Mouse (Mus musculus) midbrain, embryonic 16.5 days (tissue): Measurements from ENCODE around the gene Dip2b. TPM values are rescaled to one million over a fixed set of nuclear protein-coding genes. Genes with fewer than 3 reads are reported as not detected.

Experiments used
- ATAC-seq: fragments of 200-750 bp; cut with Nextera tagmentation; 2 replicates; pipeline ENCODE4 v1.8.0; 2017; ENCODE audit warnings: moderate TSS enrichment
- H3K27ac ChIP-seq: fragments of 300-500 bp; sonication (generic); 2 replicates; pipeline ENCODE4 v1.5.1; 2014; ENCODE audit warnings: mild to moderate bottlenecking, low read length, mixed read lengths
- H3K27me3 ChIP-seq: fragments of 300-500 bp; sonication (generic); 2 replicates; pipeline ENCODE4 v1.6.1; 2014; ENCODE audit warnings: low read depth, low read length, mixed read lengths; ENCODE audit not compliant: control insufficient read depth, insufficient read depth
- H3K36me3 ChIP-seq: fragments of 300-500 bp; sonication (generic); 2 replicates; pipeline ENCODE4 v1.6.1; 2014; ENCODE audit warnings: mild to moderate bottlenecking, low read length, moderate library complexity, mixed read lengths; ENCODE audit not compliant: control insufficient read depth, insufficient read depth
- H3K4me1 ChIP-seq: fragments of 300-500 bp; sonication (generic); 2 replicates; pipeline ENCODE4 v1.6.1; 2014; ENCODE audit warnings: mild to moderate bottlenecking, low read length, mixed read lengths; ENCODE audit not compliant: control insufficient read depth, insufficient read depth
- H3K4me2 ChIP-seq: fragments of 300-500 bp; sonication (generic); 2 replicates; pipeline ENCODE4 v1.6.1; 2014; ENCODE audit warnings: mild to moderate bottlenecking, low read length, mixed read lengths
- H3K4me3 ChIP-seq: fragments of 300-500 bp; sonication (generic); 2 replicates; pipeline ENCODE4 v1.5.1; 2014; ENCODE audit warnings: low read depth, mild to moderate bottlenecking, low read length, moderate library complexity, mixed read lengths
- H3K9ac ChIP-seq: fragments of 300-500 bp; sonication (generic); 2 replicates; pipeline ENCODE4 v1.6.1; 2014; ENCODE audit warnings: low read depth, low read length, mixed read lengths
- H3K9me3 ChIP-seq: fragments of 300-500 bp; sonication (generic); replicated peaks from 2 replicates; pipeline ENCODE4 v1.6.1; 2014; ENCODE audit warnings: mild to moderate bottlenecking, low read length, mixed read lengths; ENCODE audit not compliant: control insufficient read depth, poor library complexity, severe bottlenecking
- WGBS: fragments of 180-500 bp; shearing (Covaris S2); extraction: QIAGEN DNeasy Blood & Tissue Kit; methylation state at CpG from one replicate; pipeline ENCODE4 v1.1.7; 2014; 5-methylcytosine and 5-hydroxymethylcytosine counted together
- polyA plus RNA-seq: library from polyadenylated mRNA; unstranded; fragments of >200 nt; fragmentation: Nextera tagmentation; extraction: Ambion mirVana; gene quantifications from 2 replicates; pipeline ENCODE4 v1.2.1, GENCODE M21; 2015

Gene Dip2b
- polyA plus RNA-seq, 1 experiment from 2014 or later = 16.5 TPM

GRCm38 (mm10) chr15:100073696-100074453, 35.4 kb downstream of the Dip2b start:
- Histone ChIP-seq H3K4me3 (no peak overlapping the region), H3K4me2 (no peak overlapping the region), H3K36me3 (no peaks in the 10 kb centered on the region), H3K27me3 (no peaks in the 10 kb centered on the region), H3K4me1 (peaks cover 11% of the 10 kb centered on the region), H3K9me3 (no peaks in the 10 kb centered on the region), H3K9ac (no peak overlapping the region), H3K27ac (no peak overlapping the region)
- 84% methylated on average over 9 of the region's 9 CpGs for WGBS
- no peak for ATAC-seq

- no peak overlapping the region for H3K9ac ChIP-seq
- H3K36me3 ChIP-seq = no peaks in the 10 kb centered on the region
- H3K27me3 ChIP-seq = no peaks in the 10 kb centered on the region
- peaks cover 11% of the 10 kb centered on the region for H3K4me1 ChIP-seq
- H3K4me2 ChIP-seq = no peak overlapping the region
- WGBS = 40% methylated on average over 8 of the region's 8 CpGs
- no peak for ATAC-seq
- H3K27ac ChIP-seq = no peak overlapping the region
- no peak overlapping the region for H3K4me3 ChIP-seq
- no peaks in the 10 kb centered on the region for H3K9me3 ChIP-seq
Observed at GRCm38 (mm10) chr15:100074754-100075153, 36.3 kb downstream of the Dip2b start.

- Histone ChIP-seq H3K9ac (no peak overlapping the region), H3K36me3 (no peaks in the 10 kb centered on the region), H3K4me1 (peaks cover 20% of the 10 kb centered on the region), H3K9me3 (no peaks in the 10 kb centered on the region), H3K27ac (no peak overlapping the region), H3K4me2 (no peak overlapping the region), H3K27me3 (no peaks in the 10 kb centered on the region), H3K4me3 (no peak overlapping the region)
- 68% methylated on average over 4 of the region's 4 CpGs for WGBS
- ATAC-seq = no peak
Observed at GRCm38 (mm10) chr15:100076362-100076761, 37.9 kb downstream of the Dip2b start.

GRCm38 (mm10) chr15:100080833-100081477, 42.5 kb downstream of the Dip2b start:
- WGBS = 34% methylated on average over 1 of the region's 1 CpGs
- no peak overlapping the region for H3K4me2 ChIP-seq
- no peak overlapping the region; the same call in 1 of the 2 replicates for H3K27ac ChIP-seq
- no peaks in the 10 kb centered on the region for H3K36me3 ChIP-seq
- no peak for ATAC-seq
- H3K4me1 ChIP-seq = peaks cover 21% of the 10 kb centered on the region
- H3K9ac ChIP-seq = no peak overlapping the region
- H3K27me3 ChIP-seq = no peaks in the 10 kb centered on the region
- no peak overlapping the region for H3K4me3 ChIP-seq
- H3K9me3 ChIP-seq = no peaks in the 10 kb centered on the region

- H3K4me1 ChIP-seq = peaks cover 18% of the 10 kb centered on the region
- peak; percentile 61; the same call in 1 of the 2 replicates for ATAC-seq
- H3K4me3 ChIP-seq = no peak overlapping the region
- no peaks in the 10 kb centered on the region for H3K9me3 ChIP-seq
- H3K36me3 ChIP-seq = no peaks in the 10 kb centered on the region
- H3K4me2 ChIP-seq = no peak overlapping the region
- no peaks in the 10 kb centered on the region for H3K27me3 ChIP-seq
- H3K27ac ChIP-seq = peak overlapping the region; percentile 67
- no peak overlapping the region for H3K9ac ChIP-seq
- WGBS = 26% methylated on average over 6 of the region's 6 CpGs
Observed at GRCm38 (mm10) chr15:100081478-100081998, 43.1 kb downstream of the Dip2b start.

- ATAC-seq = no peak
- peaks cover 18% of the 10 kb centered on the region for H3K4me1 ChIP-seq
- H3K9me3 ChIP-seq = no peaks in the 10 kb centered on the region
- no peaks in the 10 kb centered on the region for H3K36me3 ChIP-seq
- H3K4me2 ChIP-seq = no peak overlapping the region
- H3K4me3 ChIP-seq = no peak overlapping the region
- whole genome bisulfite sequencing = 56% methylated on average over 8 of the region's 8 CpGs
- no peaks in the 10 kb centered on the region for H3K27me3 ChIP-seq
- peak overlapping the region; percentile 67 for H3K27ac ChIP-seq
- no peak overlapping the region for H3K9ac ChIP-seq
Observed at GRCm38 (mm10) chr15:100082052-100082451, 43.6 kb downstream of the Dip2b start.

- Histone ChIP-seq H3K4me3 (no peak overlapping the region), H3K36me3 (no peaks in the 10 kb centered on the region), H3K27ac (no peak overlapping the region), H3K27me3 (no peaks in the 10 kb centered on the region), H3K9ac (no peak overlapping the region), H3K9me3 (no peaks in the 10 kb centered on the region), H3K4me1 (peaks cover 20% of the 10 kb centered on the region), H3K4me2 (no peak overlapping the region)
- no peak for ATAC-seq
- WGBS = 96% methylated on average over 5 of the region's 5 CpGs
Observed at GRCm38 (mm10) chr15:100082733-100083132, 44.3 kb downstream of the Dip2b start.

- Histone ChIP-seq H3K27me3 (no peaks in the 10 kb centered on the region), H3K4me2 (no peak overlapping the region), H3K9me3 (no peaks in the 10 kb centered on the region), H3K27ac (no peak overlapping the region), H3K9ac (no peak overlapping the region), H3K36me3 (no peaks in the 10 kb centered on the region), H3K4me3 (no peak overlapping the region), H3K4me1 (peaks cover 20% of the 10 kb centered on the region)
- ATAC-seq = no peak
- WGBS = 85% methylated on average over 6 of the region's 6 CpGs
Observed at GRCm38 (mm10) chr15:100083882-100084281, 45.4 kb downstream of the Dip2b start.

GRCm38 (mm10) chr15:100084882-100085281, 46.4 kb downstream of the Dip2b start:
- Histone ChIP-seq H3K27me3 (no peaks in the 10 kb centered on the region), H3K4me3 (no peak overlapping the region), H3K27ac (no peak overlapping the region), H3K9ac (no peak overlapping the region), H3K4me1 (peaks cover 25% of the 10 kb centered on the region), H3K9me3 (no peaks in the 10 kb centered on the region), H3K36me3 (no peaks in the 10 kb centered on the region), H3K4me2 (no peak overlapping the region)
- WGBS = 81% methylated on average over 4 of the region's 4 CpGs
- ATAC-seq = no peak
